Mouse (Mus musculus) forebrain, embryonic 10.5 days (tissue): Measurements from ENCODE around the gene Slamf9. TPM values are rescaled to one million over a fixed set of nuclear protein-coding genes. Genes with fewer than 3 reads are reported as not detected.

ENCODE experiments used
- DNase-seq: peaks from one replicate; pipeline ENCODE4 v3.0.0-alpha.2; 2017; ENCODE audit warnings: low spot score; ENCODE audit errors: extremely low spot score
- H3K27ac ChIP-seq: fragments of 300-500 bp; sonication (generic); 2 replicates; pipeline ENCODE4 v1.5.1; 2016; ENCODE audit warnings: mild to moderate bottlenecking
- H3K27me3 ChIP-seq: fragments of 300-500 bp; sonication (generic); 2 replicates; pipeline ENCODE4 v1.6.1; 2016; ENCODE audit warnings: mild to moderate bottlenecking; ENCODE audit not compliant: poor library complexity, severe bottlenecking
- H3K36me3 ChIP-seq: fragments of 300-500 bp; sonication (generic); replicated peaks from 2 replicates; pipeline ENCODE4 v1.6.1; 2016; ENCODE audit warnings: mild to moderate bottlenecking, moderate library complexity
- H3K4me1 ChIP-seq: fragments of 300-500 bp; sonication (generic); 2 replicates; pipeline ENCODE4 v1.6.1; 2016
- H3K4me3 ChIP-seq: fragments of 300-500 bp; sonication (generic); 2 replicates; pipeline ENCODE4 v1.5.1; 2016; ENCODE audit warnings: mild to moderate bottlenecking, moderate library complexity
- H3K9me3 ChIP-seq: fragments of 300-500 bp; sonication (generic); 2 replicates; pipeline ENCODE4 v1.6.1; 2016; ENCODE audit warnings: mild to moderate bottlenecking, moderate library complexity
- WGBS: fragments of 180-500 bp; shearing (Covaris S2); methylation state at CpG from one replicate; pipeline ENCODE4 v1.1.7; 2016; 5-methylcytosine and 5-hydroxymethylcytosine counted together
- polyA plus RNA-seq: library from polyadenylated mRNA; unstranded; fragments of >200 nt; fragmentation: Nextera tagmentation; extraction: Ambion mirVana; gene quantifications from 2 replicates; pipeline ENCODE4 v1.2.1, GENCODE M21; 2016

Gene Slamf9
- polyA plus RNA-seq, 1 experiment from 2014 or later, result not detected

DNA sequence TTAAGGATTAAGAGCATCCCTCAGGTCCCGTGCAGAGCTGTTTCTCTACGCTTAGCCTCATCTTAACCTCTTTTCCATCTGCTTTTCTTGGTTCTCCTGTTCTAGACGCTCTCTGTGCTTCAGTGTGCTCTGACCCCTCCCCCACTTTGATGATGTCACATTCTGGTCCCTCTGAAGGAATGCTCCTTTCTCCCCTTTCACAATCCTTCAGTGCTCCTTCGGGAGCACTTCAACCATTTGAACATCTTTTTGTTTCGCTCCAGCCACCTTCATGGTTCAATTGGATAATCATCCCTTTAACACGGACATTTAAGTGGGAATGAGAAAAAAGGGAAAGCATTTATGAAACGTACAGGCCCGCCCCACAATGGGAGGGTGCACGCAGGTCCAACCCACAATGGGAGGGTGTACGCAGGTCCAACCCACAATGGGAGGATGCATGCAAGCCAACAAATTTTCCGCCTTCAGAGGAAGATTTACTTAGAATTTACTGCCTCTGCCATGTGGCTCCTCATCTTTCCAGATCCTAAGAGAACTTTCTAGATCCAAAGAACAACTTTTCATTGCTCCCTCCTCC is 6.8 kb upstream of the Slamf9 start:
- DNase-seq, result no peak
- H3K27ac ChIP-seq, result no peak overlapping the region
- no peaks in the 10 kb centered on the region for H3K9me3 ChIP-seq
- WGBS, result 79% methylated on average over 11 of the region's 11 CpGs
- no peaks in the 10 kb centered on the region for H3K27me3 ChIP-seq
- no peaks in the 10 kb centered on the region for H3K36me3 ChIP-seq
- no peak overlapping the region for H3K4me3 ChIP-seq
- H3K4me1 ChIP-seq, result no peaks in the 10 kb centered on the region

DNA sequence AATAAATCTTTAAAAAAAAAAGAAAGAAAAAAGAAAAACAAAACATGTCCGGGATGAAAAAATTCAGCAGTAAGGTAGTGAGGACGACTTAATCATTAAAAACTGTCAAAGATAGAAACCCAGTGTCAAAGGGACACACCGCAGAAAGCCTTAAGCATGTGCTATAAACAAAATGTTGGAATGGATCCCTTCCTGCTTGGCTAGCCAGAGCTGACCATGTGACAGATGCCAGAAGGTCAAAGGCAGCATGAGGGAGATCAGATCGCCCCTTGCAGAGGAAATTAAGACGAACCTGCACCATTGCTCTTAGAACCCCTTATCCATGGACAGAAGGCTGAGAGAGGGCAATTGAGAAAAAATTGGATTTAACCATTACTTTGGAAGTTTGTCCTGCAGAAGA is 5.8 kb upstream of the Slamf9 start:
- WGBS, result 90% methylated on average over 5 of the region's 5 CpGs
- no peak for DNase-seq
- no peaks in the 10 kb centered on the region for H3K9me3 ChIP-seq
- H3K27me3 ChIP-seq, result no peaks in the 10 kb centered on the region
- H3K4me3 ChIP-seq, result no peak overlapping the region
- no peak overlapping the region for H3K27ac ChIP-seq
- H3K36me3 ChIP-seq, result no peaks in the 10 kb centered on the region
- no peaks in the 10 kb centered on the region for H3K4me1 ChIP-seq

- Histone ChIP-seq H3K36me3 (no peaks in the 10 kb centered on the region), H3K4me1 (no peaks in the 10 kb centered on the region), H3K4me3 (no peak overlapping the region), H3K27ac (no peak overlapping the region), H3K27me3 (no peaks in the 10 kb centered on the region), H3K9me3 (no peaks in the 10 kb centered on the region)
- WGBS, result 73% methylated on average over 8 of the region's 8 CpGs
- no peak for DNase-seq
These were observed 5.2 kb upstream of the Slamf9 start for GRCm38 (mm10) chr1:172469810-172470448.

DNA sequence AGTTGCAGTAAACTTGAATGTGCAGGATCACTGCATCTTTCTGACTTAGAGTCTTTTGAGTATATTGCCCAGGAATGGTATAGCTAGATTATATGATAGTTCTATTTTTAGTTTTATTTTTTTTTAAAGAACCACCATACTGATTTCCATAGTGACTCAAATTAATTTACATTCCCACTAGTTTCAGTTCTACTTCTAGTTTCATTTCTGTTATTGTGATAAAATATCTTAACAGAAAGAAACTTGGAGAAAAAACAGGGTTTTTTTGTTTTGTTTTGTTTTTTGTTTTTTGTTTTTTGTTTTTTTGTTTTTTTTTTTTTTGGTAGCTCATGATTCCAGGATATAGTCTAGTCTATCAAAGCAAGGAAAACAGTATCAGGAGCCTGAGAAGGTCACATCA is 2.2 kb upstream of the Slamf9 start:
- no peak overlapping the region for H3K27ac ChIP-seq
- H3K27me3 ChIP-seq, result no peaks in the 10 kb centered on the region
- no peaks in the 10 kb centered on the region for H3K9me3 ChIP-seq
- H3K36me3 ChIP-seq, result no peaks in the 10 kb centered on the region
- DNase-seq, result no peak
- no peak overlapping the region for H3K4me3 ChIP-seq
- H3K4me1 ChIP-seq, result no peaks in the 10 kb centered on the region

DNA sequence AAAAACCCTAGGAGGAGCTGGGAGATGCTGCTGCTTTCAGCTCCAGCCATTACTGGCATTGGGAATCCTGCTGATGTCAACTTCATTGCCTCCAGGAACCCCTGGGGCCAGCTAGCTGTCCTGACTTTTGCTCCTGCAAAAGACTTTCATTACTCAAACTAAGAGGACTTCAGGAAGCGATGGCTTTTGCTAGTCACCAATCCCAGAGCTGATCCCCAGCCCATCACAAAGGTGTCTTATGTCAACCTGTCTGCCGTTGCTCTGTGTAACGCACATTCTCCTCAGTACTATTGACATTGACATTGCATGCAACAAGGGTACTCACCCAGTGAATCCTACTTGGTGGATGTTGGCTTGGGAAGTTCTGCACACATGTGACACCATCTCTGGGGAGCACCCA is 962 bp upstream of the Slamf9 start:
- Histone ChIP-seq H3K27me3 (no peaks in the 10 kb centered on the region), H3K9me3 (no peaks in the 10 kb centered on the region), H3K4me3 (no peak overlapping the region), H3K27ac (no peak overlapping the region), H3K36me3 (no peaks in the 10 kb centered on the region), H3K4me1 (no peaks in the 10 kb centered on the region)
- 86% methylated on average over 3 of the region's 3 CpGs for WGBS
- no peak for DNase-seq

DNA sequence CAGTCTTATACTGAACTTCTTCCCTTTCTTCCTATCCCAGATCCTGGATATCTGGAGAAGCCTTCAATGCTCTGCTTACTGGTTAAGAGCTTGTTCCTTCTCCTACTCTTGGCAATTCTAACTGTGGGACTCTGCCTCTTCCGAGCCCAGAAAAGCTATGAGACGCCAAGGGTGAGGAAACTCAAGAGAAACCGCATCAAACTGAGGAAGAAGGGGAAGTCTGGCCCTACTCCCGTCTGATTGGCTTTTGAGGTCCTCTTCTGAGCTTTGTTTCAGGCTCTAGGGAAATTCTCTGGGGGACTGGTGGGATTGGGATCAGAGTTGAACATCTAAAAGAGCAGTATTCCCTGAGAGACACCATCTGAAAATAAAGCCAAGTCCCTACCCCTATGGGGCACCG is 2.9 kb downstream of the Slamf9 start:
- H3K4me1 ChIP-seq, result peaks cover 23% of the 10 kb centered on the region
- H3K4me3 ChIP-seq, result no peak overlapping the region
- no peak for DNase-seq
- 78% methylated on average over 5 of the region's 5 CpGs for WGBS
- no peak overlapping the region for H3K27ac ChIP-seq
- H3K9me3 ChIP-seq, result no peaks in the 10 kb centered on the region
- H3K36me3 ChIP-seq, result no peaks in the 10 kb centered on the region
- peaks cover 21% of the 10 kb centered on the region for H3K27me3 ChIP-seq

GRCm38 (mm10) chr1:172480376-172480775 is 5.2 kb downstream of the Slamf9 start:
- H3K4me1 ChIP-seq, result peaks cover 46% of the 10 kb centered on the region
- H3K27me3 ChIP-seq, result peaks cover 21% of the 10 kb centered on the region
- DNase-seq, result no peak
- H3K4me3 ChIP-seq, result no peak overlapping the region
- no peak overlapping the region for H3K27ac ChIP-seq
- H3K9me3 ChIP-seq, result no peaks in the 10 kb centered on the region
- 92% methylated on average over 4 of the region's 4 CpGs for WGBS
- peaks cover 14% of the 10 kb centered on the region for H3K36me3 ChIP-seq

DNA sequence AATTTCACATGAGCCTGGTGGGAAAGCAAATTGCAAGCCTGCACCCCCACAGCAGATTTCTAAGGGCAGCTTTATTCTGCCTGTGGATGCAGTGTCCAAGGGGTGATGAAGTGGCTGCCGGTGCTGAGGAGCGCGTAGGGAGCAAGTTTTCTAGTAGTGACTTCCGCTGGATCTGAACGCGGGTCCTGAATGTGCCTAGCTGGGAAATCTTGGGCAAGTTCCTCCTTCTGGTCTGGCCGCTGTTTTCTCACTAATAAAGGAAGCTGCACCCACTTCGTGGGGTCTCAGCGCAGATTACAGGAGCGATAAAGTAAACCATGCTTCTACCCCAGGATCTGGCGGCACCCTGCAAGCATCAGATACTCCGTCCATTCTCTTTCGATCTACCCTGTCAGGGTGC is 6.0 kb downstream of the Slamf9 start:
- 16% methylated on average over 13 of the region's 13 CpGs for WGBS
- peaks cover 54% of the 10 kb centered on the region for H3K4me1 ChIP-seq
- H3K27ac ChIP-seq, result peak overlapping the region; percentile 91
- peaks cover 19% of the 10 kb centered on the region for H3K36me3 ChIP-seq
- H3K9me3 ChIP-seq, result no peaks in the 10 kb centered on the region
- H3K27me3 ChIP-seq, result peaks cover 21% of the 10 kb centered on the region
- peak overlapping the region; percentile 77 for H3K4me3 ChIP-seq
- DNase-seq, result no peak

DNA sequence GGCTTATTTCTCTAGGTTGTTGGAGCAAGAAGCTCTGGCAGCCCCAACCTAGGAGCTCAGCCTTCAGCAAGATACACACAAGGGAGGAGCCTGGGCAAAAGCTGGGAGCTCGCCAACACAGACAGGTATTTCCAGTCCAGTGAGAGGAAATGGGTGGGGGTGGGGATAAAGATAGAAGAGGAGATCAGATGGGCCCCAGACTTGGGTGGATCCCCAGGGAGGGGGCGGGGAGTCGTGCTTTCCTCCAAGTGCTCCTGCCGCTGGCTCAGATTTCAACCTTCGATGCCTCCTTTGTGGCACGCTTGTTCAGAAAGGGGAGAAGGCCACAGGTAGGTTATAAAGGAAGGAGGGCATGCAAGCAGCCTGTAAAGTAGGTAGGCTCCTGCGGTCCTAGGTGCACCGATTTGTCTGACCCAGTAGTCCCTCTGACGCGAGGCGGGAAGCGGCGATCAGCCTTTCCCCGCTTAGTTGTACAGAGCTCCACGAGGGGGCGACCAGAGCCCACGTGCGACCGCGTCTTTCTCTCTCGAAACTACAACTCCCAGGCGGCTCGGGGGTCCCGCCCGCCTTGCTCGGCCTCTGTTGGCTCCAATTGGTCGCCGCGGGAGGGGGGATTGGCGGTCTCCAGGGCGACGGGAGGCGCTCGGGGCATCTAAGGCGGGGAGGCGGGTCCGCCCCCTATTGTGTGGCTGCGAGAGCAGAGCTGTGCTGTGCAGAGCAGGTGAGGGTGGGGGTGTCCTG is 6.6 kb downstream of the Slamf9 start, which contains the start of gene Igsf9:
TSS of gene Igsf9 (plus strand) at position 249 of the 741 bp plus-strand sequence.
- Histone ChIP-seq H3K4me3 (peak within 1 kb of the TSS; percentile 77), H3K27ac (peak within 1 kb of the TSS; percentile 91), H3K27me3 (peaks cover 21% of the 10 kb centered on the region), H3K4me1 (peaks cover 60% of the 10 kb centered on the region), H3K36me3 (peaks cover 20% of the 10 kb centered on the region), H3K9me3 (no peaks in the 10 kb centered on the region)
- WGBS, result under 1% methylated on average over 38 of the region's 38 CpGs
- DNase-seq, result peak; percentile 96

DNA sequence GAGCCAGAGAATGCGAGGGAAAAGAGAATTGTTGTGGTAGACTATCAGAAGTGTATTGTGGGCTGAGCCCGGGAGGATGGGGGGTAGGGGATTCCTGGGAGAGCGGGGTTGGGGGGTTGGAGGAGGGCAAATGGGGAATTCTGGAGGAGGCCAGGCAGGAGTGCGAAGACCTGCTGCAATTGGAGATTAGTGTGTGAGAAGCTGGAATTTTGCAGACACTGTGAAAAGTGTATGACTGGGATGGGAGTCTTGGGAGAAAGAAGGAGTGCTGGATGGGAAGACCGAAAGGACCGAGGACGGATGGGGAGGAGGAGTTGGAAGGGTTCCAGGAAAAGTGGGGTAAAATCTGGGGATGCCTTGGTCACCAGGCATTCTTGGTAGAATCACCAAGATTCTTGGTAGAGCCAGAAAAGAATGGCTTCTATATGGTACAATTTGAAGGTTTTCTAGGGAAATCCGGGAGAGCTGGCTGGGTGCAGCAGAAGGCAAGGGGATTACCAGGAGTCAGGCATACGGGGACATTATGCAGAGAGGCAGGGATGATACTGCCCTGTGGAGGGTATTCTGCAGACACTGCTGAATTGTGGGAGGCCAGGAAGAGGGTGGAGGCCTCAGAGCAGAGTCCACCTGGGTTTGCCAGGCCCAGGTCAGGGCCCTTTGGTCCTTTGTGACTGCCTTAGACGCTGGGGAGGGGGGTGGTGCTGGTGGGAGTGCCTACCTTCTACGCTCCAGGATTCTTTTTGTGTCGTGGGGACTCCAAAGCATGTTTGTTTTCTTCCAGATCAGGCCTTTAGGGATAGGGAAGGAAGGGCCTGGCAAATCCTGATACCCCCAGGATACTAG is 7.6 kb downstream of the Slamf9 start:
- WGBS, result under 1% methylated on average over 12 of the region's 12 CpGs
- peaks cover 70% of the 10 kb centered on the region for H3K4me1 ChIP-seq

GRCm38 (mm10) chr1:172483361-172483660 is 8.2 kb downstream of the Slamf9 start:
- Histone ChIP-seq H3K4me1 (peaks cover 76% of the 10 kb centered on the region), H3K9me3 (no peaks in the 10 kb centered on the region), H3K27me3 (peaks cover 21% of the 10 kb centered on the region), H3K36me3 (peaks cover 36% of the 10 kb centered on the region), H3K4me3 (peak overlapping the region; percentile 77), H3K27ac (peak overlapping the region; percentile 91)
- WGBS, result 7% methylated on average over 4 of the region's 4 CpGs
- DNase-seq, result no peak

More for the DNA sequence above, 7.6 kb downstream of the Slamf9 start:
- Histone ChIP-seq H3K36me3 (peaks cover 30% of the 10 kb centered on the region), H3K9me3 (no peaks in the 10 kb centered on the region), H3K27me3 (peaks cover 21% of the 10 kb centered on the region), H3K4me3 (peak overlapping the region; percentile 77), H3K27ac (peak overlapping the region; percentile 91)
- DNase-seq, result no peak

GRCm38 (mm10) chr1:172484236-172484635 is 9.1 kb downstream of the Slamf9 start:
- H3K4me1 ChIP-seq, result peaks cover 83% of the 10 kb centered on the region
- DNase-seq, result no peak

More at GRCm38 (mm10) chr1:172484236-172484635, 9.1 kb downstream of the Slamf9 start:
- 41% methylated on average over 11 of the region's 11 CpGs for WGBS
- H3K4me3 ChIP-seq, result peak overlapping the region; percentile 77
- H3K27ac ChIP-seq, result peak overlapping the region; percentile 91
- H3K27me3 ChIP-seq, result peaks cover 25% of the 10 kb centered on the region
- H3K9me3 ChIP-seq, result no peaks in the 10 kb centered on the region
- peaks cover 45% of the 10 kb centered on the region for H3K36me3 ChIP-seq
